Mouse (Mus musculus) cerebellum, adult 2 months (tissue): ENCODE measurements around the gene Adamts2. TPM values are rescaled to one million over a fixed set of nuclear protein-coding genes. Genes with fewer than 3 reads are reported as not detected.

ENCODE experiments used
- DNase-seq, 2 experiments: peaks; one replicate each; pipeline ENCODE4 v3.0.0; 2021
- H3K27ac ChIP-seq: fragments of 200-500 bp; 2 replicates; pipeline ENCODE4 v1.5.1; 2012; ENCODE audit warnings: low read length, control low read depth, inconsistent platforms; ENCODE audit not compliant: insufficient read depth
- H3K27me3 ChIP-seq: fragments of 200-500 bp; 2 replicates; pipeline ENCODE4 v1.6.1; 2012; ENCODE audit warnings: inconsistent platforms, mild to moderate bottlenecking, low read length, moderate library complexity; ENCODE audit not compliant: control insufficient read depth, insufficient read depth
- H3K4me1 ChIP-seq: fragments of 200-500 bp; 2 replicates; pipeline ENCODE4 v1.6.1; 2011; ENCODE audit warnings: low read length; ENCODE audit not compliant: control insufficient read depth, insufficient read depth
- H3K4me3 ChIP-seq: fragments of 200-500 bp; replicated peaks from 2 replicates; pipeline ENCODE3; 2011; ENCODE audit warnings: mild to moderate bottlenecking, low read depth, low read length, control low read depth; ENCODE audit not compliant: insufficient read depth
- CTCF ChIP-seq: fragments of 200-500 bp; IDR thresholded peaks from 2 replicates; pipeline ENCODE4 v1.5.1; 2011; ENCODE audit warnings: low read depth, mild to moderate bottlenecking, control low read depth, low read length, moderate library complexity, borderline replicate concordance; ENCODE audit not compliant: insufficient read depth
- POLR2A ChIP-seq: fragments of 200-500 bp; IDR thresholded peaks from 2 replicates; pipeline ENCODE4 v1.6.1; 2011; ENCODE audit warnings: low read length, control low read depth, borderline replicate concordance; ENCODE audit not compliant: insufficient read depth
- WGBS: fragments of 180-500 bp; shearing (Covaris S2); methylation state at CpG from one replicate; pipeline ENCODE4 v1.1.7; 2018; 5-methylcytosine and 5-hydroxymethylcytosine counted together
- polyA plus RNA-seq: library from polyadenylated mRNA; depleted of rRNA; stranded (reverse); fragments of >200 nt; gene quantifications from 2 replicates; pipeline ENCODE4 v1.2.3, GENCODE M21; 2012

Gene Adamts2
- polyA plus RNA-seq, 1 experiment = 21.1 TPM

DNA sequence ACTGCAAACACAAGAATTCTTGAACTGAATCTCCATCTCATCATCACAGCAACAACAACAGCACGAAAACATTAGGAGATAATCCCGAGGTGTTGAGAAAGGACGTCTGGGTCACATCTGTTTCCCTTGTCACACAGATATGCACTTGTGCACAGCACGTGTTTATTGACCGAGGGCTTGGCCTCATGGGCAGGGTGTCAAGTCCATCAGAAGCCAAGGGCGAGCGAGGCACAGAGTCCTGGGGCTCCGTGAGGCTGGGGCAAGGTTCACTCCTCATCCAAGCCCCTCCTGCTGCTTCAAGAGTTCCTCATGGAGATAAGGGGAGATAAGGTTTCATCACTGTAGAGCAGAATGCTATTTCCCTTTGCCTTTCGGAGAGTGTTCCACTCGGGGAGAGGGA, 137.6 kb downstream of the Adamts2 start:
- Histone ChIP-seq H3K4me3 (no peak overlapping the region), H3K27ac (no peak overlapping the region)
- WGBS = 45% methylated on average over 10 of the region's 10 CpGs

DNA sequence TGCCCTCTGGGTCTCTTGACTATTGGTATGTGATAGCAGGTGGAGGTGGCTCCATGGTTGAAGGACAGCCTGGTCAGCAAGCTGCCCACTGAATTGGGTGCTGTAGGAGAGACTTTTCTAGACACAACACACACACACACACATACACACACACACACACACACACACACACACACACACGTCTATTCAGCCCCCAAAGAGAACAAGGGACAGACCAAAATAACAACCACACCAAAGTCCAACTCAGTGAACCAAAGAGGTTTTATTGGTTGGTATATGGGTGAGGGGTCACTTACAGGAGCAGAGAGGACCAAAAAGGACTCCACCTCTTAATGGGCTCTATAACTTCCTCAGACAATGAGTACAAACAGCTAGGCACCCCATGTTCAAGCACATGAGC, 140.3 kb downstream of the Adamts2 start:
- TF ChIP-seq CTCF (no peak), POLR2A (no peak)
- Histone ChIP-seq H3K27ac (no peak overlapping the region), H3K4me1 (no peaks in the 10 kb centered on the region), H3K4me3 (no peak overlapping the region), H3K27me3 (no peaks in the 10 kb centered on the region)
- no peak for DNase-seq
- WGBS = 93% methylated on average over 1 of the region's 1 CpGs

More for the DNA sequence above, 137.6 kb downstream of the Adamts2 start:
- no peaks in the 10 kb centered on the region for H3K27me3 ChIP-seq
- DNase-seq = no peak
- TF ChIP-seq POLR2A (no peak), CTCF (no peak)
- no peaks in the 10 kb centered on the region for H3K4me1 ChIP-seq

DNA sequence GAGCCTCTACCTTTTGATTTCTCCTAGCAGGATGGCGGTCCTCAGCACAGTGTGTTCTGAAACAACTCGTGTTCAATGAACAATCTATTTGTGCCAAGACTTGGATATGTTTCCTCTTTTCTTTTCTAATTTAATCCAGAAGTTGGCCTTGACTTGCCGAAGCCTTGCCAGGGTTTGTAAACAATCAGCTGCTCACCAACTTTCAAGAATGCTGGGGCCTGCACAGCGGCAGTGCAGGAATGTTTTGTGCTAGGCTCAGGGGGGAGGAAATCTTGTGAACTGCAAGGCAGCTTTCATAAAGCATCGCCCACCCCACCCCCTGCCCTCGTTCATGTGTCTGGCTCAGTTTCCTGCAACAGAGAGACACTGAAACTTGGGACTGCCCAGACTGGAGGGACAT, 143.1 kb downstream of the Adamts2 start:
- 31% methylated on average over 6 of the region's 6 CpGs for WGBS
- DNase-seq = peak in 1 of 2 experiments; percentile 14
- Histone ChIP-seq H3K27me3 (no peaks in the 10 kb centered on the region), H3K4me1 (no peaks in the 10 kb centered on the region), H3K27ac (no peak overlapping the region), H3K4me3 (no peak overlapping the region)
- no peak for TF ChIP-seq CTCF
- TF ChIP-seq POLR2A = no peak

GRCm38 (mm10) chr11:50746508-50746907, 144.6 kb downstream of the Adamts2 start:
- 29% methylated on average over 2 of the region's 2 CpGs for WGBS
- Histone ChIP-seq H3K4me3 (no peak overlapping the region), H3K27ac (no peak overlapping the region), H3K4me1 (no peaks in the 10 kb centered on the region), H3K27me3 (no peaks in the 10 kb centered on the region)
- no peak for DNase-seq
- no peak for TF ChIP-seq CTCF
- no peak for TF ChIP-seq POLR2A

DNA sequence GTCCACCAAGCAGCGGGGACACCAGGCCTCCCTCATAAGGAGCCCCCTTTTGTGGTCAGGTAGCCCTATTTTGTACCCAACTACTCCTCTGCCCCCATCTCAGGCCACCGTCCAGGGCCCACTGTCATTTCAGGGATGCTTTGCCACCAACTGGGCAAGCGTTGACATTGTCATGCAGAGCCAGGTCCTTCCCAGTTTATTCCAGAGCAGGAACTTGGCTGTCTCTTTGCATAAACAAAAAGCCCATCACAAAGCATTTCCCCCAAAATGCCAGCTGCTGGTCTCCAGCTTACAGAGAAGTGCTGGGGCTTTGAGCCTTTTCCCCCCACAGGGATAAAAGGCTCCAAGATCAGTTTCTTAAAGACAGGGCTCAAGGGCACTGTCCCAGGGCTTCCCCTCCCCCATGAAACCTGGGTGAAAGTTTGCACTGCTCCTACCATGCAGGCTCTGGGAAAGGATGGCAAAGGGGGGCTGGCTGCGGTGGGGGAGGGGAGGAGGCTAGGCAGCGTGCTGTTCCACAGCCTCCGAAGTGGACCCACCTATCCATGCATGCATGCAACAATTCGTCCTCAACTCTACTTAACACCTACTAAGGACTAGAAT, 149.2 kb downstream of the Adamts2 start:
- Histone ChIP-seq H3K27ac (no peak overlapping the region), H3K27me3 (no peaks in the 10 kb centered on the region), H3K4me1 (no peaks in the 10 kb centered on the region), H3K4me3 (no peak overlapping the region)
- 35% methylated on average over 7 of the region's 7 CpGs for WGBS
- DNase-seq = no peak
- TF ChIP-seq CTCF (no peak), POLR2A (no peak)

- WGBS = 56% methylated on average over 4 of the region's 4 CpGs
- Histone ChIP-seq H3K4me1 (no peaks in the 10 kb centered on the region), H3K27ac (no peak overlapping the region)
Observed at GRCm38 (mm10) chr11:50757741-50758140, 155.9 kb downstream of the Adamts2 start.

GRCm38 (mm10) chr11:50766461-50766860, 164.6 kb downstream of the Adamts2 start:
- Histone ChIP-seq H3K4me1 (peaks cover 2% of the 10 kb centered on the region; the same call in 1 of the 2 replicates), H3K27ac (no peak overlapping the region), H3K4me3 (no peak overlapping the region), H3K27me3 (no peaks in the 10 kb centered on the region)
- no peak for DNase-seq
- 88% methylated on average over 7 of the region's 7 CpGs for WGBS
- no peak for TF ChIP-seq CTCF
- no peak for TF ChIP-seq POLR2A

More at GRCm38 (mm10) chr11:50757741-50758140, 155.9 kb downstream of the Adamts2 start:
- no peaks in the 10 kb centered on the region for H3K27me3 ChIP-seq
- DNase-seq = no peak
- TF ChIP-seq CTCF (peak; percentile 25; the same call in 1 of the 2 replicates), POLR2A (no peak)
- H3K4me3 ChIP-seq = no peak overlapping the region

DNA sequence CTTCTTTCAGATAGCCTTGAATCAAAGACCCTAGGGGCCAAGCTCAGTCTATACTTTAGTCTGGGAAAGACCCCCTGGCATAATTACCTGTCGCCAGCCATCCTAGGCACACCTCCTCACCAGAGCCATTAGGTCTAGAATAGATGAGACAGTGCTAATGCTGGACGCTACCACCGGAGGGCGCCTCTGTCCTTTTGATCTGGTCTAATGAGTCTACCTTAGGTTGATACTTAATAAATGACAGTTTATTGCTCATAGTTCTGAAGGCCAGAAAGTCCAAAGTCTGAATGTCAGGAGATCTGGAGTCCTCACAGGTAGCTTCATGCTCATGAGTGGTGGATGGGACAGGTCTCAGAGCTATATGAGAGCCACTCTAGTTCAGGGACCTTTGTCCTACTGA, 165.2 kb downstream of the Adamts2 start:
- no peak for TF ChIP-seq POLR2A
- peak; percentile 62; the same call in 1 of the 2 replicates for TF ChIP-seq CTCF
- WGBS = 24% methylated on average over 4 of the region's 4 CpGs
- Histone ChIP-seq H3K4me1 (peaks cover 2% of the 10 kb centered on the region; the same call in 1 of the 2 replicates), H3K27me3 (no peaks in the 10 kb centered on the region), H3K4me3 (no peak overlapping the region), H3K27ac (no peak overlapping the region)
- DNase-seq = peak; percentile 23 to 57
